Mouse (Mus musculus): Measurements from ENCODE around the gene Yipf3. TPM values are rescaled to one million over a fixed set of nuclear protein-coding genes. Genes with fewer than 3 reads are reported as not detected.

The Yipf3 gene
- total RNA-seq, 2 experiments from 2014 or later, result 38.5 to 69.9 TPM

GRCm38 (mm10) chr17:46253452-46254084 lies 5.7 kb downstream of the Yipf3 start, which contains the start of gene Lrrc73:
TSS of gene Lrrc73 (plus strand) at chr17:46253531.
- peak; percentile 70 for ATAC-seq (replicated peaks; ENCODE audit: low FRiP score, low TSS enrichment, poor library complexity, severe bottlenecking)

GRCm38 (mm10) chr17:46254106-46254505 lies 6.2 kb downstream of the Yipf3 start:
- ATAC-seq (replicated peaks; ENCODE audit: low FRiP score, low TSS enrichment, poor library complexity, severe bottlenecking), result no peak

- ATAC-seq (replicated peaks; ENCODE audit: low FRiP score, low TSS enrichment, poor library complexity, severe bottlenecking), result no peak
These were observed 7.3 kb downstream of the Yipf3 start for GRCm38 (mm10) chr17:46255147-46255546.

- no peak for ATAC-seq (replicated peaks; ENCODE audit: low FRiP score, low TSS enrichment, poor library complexity, severe bottlenecking)
These were observed 10.6 kb downstream of the Yipf3 start for GRCm38 (mm10) chr17:46258279-46259053.

GRCm38 (mm10) chr17:46259675-46260074 lies 11.8 kb downstream of the Yipf3 start:
- no peak for ATAC-seq (replicated peaks; ENCODE audit: low FRiP score, low TSS enrichment, poor library complexity, severe bottlenecking)

GRCm38 (mm10) chr17:46262201-46262694 lies 14.4 kb downstream of the Yipf3 start:
- no peak for ATAC-seq (replicated peaks; ENCODE audit: low FRiP score, low TSS enrichment, poor library complexity, severe bottlenecking)

- no peak for ATAC-seq (replicated peaks; ENCODE audit: low FRiP score, low TSS enrichment, poor library complexity, severe bottlenecking)
These were observed 17.6 kb downstream of the Yipf3 start for GRCm38 (mm10) chr17:46265502-46265901.

- peak; percentile 76 for ATAC-seq (replicated peaks; ENCODE audit: low FRiP score, low TSS enrichment, poor library complexity, severe bottlenecking)
These were observed 18.2 kb downstream of the Yipf3 start for GRCm38 (mm10) chr17:46265918-46266618.

- no peak for ATAC-seq (replicated peaks; ENCODE audit: low FRiP score, low TSS enrichment, poor library complexity, severe bottlenecking)
These were observed 19.1 kb downstream of the Yipf3 start for GRCm38 (mm10) chr17:46266986-46267385.

- ATAC-seq (replicated peaks; ENCODE audit: low FRiP score, low TSS enrichment, poor library complexity, severe bottlenecking), result no peak
These were observed 19.6 kb downstream of the Yipf3 start for GRCm38 (mm10) chr17:46267511-46267910.

- ATAC-seq (replicated peaks; ENCODE audit: low FRiP score, low TSS enrichment, poor library complexity, severe bottlenecking), result no peak
These were observed 20.3 kb downstream of the Yipf3 start for GRCm38 (mm10) chr17:46268026-46268720.

- ATAC-seq (replicated peaks; ENCODE audit: low FRiP score, low TSS enrichment, poor library complexity, severe bottlenecking), result no peak
These were observed 22.1 kb downstream of the Yipf3 start for GRCm38 (mm10) chr17:46269771-46270534.

- no peak for ATAC-seq (replicated peaks; ENCODE audit: low FRiP score, low TSS enrichment, poor library complexity, severe bottlenecking)
These were observed 24.2 kb downstream of the Yipf3 start for GRCm38 (mm10) chr17:46272058-46272457.

GRCm38 (mm10) chr17:46272675-46273074 lies 24.8 kb downstream of the Yipf3 start:
- no peak for ATAC-seq (replicated peaks; ENCODE audit: low FRiP score, low TSS enrichment, poor library complexity, severe bottlenecking)

GRCm38 (mm10) chr17:46273803-46274236 lies 25.9 kb downstream of the Yipf3 start:
- ATAC-seq (replicated peaks; ENCODE audit: low FRiP score, low TSS enrichment, poor library complexity, severe bottlenecking), result no peak

- no peak for ATAC-seq (replicated peaks; ENCODE audit: low FRiP score, low TSS enrichment, poor library complexity, severe bottlenecking)
These were observed 26.6 kb downstream of the Yipf3 start for GRCm38 (mm10) chr17:46274465-46274864.

GRCm38 (mm10) chr17:46275034-46275433 lies 27.2 kb downstream of the Yipf3 start:
- ATAC-seq (replicated peaks; ENCODE audit: low FRiP score, low TSS enrichment, poor library complexity, severe bottlenecking), result no peak

- no peak for ATAC-seq (replicated peaks; ENCODE audit: low FRiP score, low TSS enrichment, poor library complexity, severe bottlenecking)
These were observed 27.6 kb downstream of the Yipf3 start for GRCm38 (mm10) chr17:46275506-46275905.

- no peak for ATAC-seq (replicated peaks; ENCODE audit: low FRiP score, low TSS enrichment, poor library complexity, severe bottlenecking)
These were observed 29.7 kb downstream of the Yipf3 start for GRCm38 (mm10) chr17:46277586-46277985.

All from megakaryocyte-erythroid progenitor cell, adult 5-6 weeks (primary cell).